Mouse (Mus musculus) right cerebral cortex, adult 2 months (tissue): ENCODE data around the gene E430018J23Rik.
A peak's percentile ranks its signal among the peaks of the same experiment; 100 is the strongest.
"Not testable (repeated sequence)": the region's sequence is repeated elsewhere in the genome, so short reads cannot be mapped to it uniquely, and the experiment has no call there.

Experiments used
- DNase-seq, 2 experiments: peaks; one replicate each; pipeline ENCODE4 v3.0.0; 2021 to 2022; ENCODE audit warnings: low spot score in 2 of 2

Gene E430018J23Rik

DNA sequence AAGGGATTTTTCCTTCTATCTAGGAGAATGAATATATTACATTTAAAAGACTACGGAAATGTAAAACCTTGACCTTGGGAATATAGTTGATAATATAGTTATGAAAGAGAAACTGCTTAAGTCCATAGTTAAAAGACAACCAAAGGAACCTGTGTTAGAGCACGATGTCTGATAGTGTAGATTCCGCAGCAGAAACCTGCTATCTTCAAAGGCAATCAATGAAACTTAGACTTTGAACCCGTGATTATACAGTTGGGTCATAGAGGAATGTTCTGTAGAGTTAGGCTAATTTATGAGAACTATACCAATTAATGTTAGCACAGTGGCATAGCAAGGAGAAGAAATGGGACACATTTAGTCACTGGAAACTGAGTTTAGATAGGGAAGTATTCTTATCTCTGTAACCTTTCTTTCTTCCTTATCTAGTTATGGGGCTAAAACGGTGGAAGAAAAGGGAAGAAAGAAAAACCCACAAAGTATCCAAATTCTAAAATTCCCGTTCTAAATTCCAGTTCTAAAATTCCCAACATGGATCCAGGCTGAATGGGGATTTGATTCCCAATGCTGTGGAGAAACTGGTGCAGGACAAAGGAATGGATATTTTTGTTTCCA, 15.0 kb downstream of the E430018J23Rik start:
- DNase-seq: no peak

DNA sequence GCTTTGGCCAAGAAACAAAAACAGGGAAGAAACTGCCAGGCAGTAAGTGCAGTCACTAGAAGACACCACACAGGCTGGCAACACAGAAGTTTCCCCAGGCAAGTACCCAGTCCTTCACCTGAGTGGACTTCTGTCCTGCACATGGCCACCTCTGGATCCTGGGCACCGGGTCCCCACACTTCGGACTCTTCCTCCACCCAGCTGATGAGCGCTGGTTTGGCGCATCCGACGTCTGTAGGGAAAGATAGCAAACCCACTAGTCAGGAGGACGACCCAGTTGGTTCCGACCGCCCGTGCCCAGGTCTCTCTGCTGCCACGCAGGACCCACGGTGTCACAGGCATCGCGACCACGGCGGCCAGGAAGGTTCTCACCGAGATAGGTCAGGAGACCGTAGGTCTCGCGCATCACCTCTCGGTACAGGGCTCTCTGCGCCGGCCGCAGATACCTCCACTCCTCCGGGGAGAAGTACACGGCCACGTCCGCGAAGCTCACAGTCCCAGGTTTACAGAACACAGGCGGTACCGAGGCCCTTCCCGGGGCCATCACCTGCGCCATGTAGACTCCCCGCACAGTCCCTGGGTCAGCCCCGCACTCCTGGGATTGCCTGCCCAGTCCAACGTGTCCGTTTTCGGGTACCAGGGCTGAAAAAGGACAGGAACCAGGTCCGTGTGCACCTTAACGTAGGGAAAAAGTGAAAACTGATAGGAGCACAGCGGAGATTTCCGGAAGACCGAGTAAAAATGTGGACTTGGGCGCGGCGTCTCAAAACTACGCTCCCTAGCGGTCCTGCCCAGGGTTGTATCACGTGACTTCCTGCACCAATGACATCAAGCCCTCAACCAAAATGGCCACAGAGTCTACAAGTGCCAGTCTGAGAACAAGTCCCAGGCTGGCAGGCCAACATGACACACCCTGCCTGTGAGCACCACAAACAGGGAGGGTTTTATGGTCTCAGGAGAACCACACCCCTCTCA, 17.9 kb downstream of the E430018J23Rik start, which contains the start of gene Zfp747:
Gene Zfp747 (minus strand): TSS at position 780 of the 975 bp plus-strand sequence.
- peak; percentile 95 to 96 for DNase-seq

DNA sequence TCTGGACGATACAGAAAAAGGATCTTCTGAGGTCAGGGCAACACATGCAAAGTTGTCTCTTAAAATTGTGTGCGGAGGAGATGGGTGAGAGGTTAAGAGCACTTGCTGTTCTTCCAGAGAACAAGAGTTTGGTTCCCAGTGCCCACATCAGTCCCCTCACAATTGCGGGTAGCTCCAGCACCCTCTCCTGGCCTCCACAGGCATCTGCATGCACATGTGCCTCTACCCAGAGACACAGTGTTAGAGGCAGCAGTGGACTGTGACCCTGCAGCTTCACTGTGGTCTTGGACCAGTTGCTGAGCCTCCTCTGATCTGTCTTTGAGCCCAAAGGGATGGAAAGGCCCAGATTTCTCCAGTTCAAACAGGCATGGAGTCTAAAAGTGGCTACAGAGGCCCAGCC, 21.6 kb downstream of the E430018J23Rik start:
- not testable (repeated sequence) for DNase-seq

DNA sequence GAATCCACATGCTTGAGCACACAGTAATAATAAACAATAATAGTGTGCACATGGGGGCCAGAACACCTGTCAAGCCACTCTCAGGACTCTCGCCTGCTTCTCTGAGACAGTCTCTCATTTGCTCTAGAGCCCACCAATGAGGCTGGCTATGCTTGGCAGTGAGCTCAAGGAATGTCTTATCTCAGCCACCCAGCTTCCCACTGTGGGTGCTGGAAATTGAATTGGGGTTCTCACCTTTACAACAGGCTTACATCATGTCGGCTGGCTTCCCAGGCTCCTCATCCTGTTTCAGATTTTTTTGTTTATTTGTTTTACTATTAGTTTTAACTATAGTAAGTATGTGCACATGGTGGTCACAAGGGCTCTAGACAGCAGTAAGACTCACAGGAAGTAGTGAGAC, 22.2 kb downstream of the E430018J23Rik start:
- DNase-seq: no peak

DNA sequence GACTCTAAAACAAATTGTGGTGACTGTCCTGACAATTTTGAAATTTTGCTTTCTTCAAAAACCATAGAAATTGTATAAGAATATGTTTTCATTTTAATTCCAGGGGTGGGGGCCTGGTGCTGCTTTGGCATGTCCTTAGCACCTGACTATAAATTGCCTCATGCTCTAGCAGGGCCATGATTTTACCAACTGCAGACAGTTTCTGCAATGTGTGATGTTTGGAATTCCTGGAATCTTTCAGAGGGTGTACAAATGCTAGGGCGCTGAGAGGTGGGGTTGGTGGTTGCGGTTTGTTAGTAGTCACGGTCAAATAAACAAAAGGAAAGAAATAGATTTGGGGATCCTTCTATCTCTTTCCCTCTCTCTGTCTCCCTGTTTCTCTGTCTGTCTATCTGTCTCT, 27.2 kb downstream of the E430018J23Rik start:
- no peak for DNase-seq

DNA sequence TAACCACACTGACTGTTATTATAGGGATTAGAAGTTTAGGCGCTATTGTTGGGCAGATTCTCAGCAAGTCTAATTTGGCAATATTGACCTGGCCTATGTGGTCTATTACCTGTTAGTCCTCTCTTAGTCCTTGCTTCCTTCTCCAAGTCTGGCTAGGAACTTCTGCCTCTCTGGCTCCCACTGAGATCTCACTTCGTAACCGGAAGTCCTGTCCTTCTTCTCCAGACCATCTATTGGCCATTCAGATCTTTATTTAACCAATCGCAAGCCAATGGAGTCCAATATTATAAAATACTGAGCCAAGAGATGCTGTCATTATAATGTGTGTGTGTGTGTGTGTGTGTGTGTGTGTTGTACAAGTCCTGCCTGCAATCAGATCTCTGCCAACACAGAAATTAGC, 29.3 kb downstream of the E430018J23Rik start:
- DNase-seq: no peak

DNA sequence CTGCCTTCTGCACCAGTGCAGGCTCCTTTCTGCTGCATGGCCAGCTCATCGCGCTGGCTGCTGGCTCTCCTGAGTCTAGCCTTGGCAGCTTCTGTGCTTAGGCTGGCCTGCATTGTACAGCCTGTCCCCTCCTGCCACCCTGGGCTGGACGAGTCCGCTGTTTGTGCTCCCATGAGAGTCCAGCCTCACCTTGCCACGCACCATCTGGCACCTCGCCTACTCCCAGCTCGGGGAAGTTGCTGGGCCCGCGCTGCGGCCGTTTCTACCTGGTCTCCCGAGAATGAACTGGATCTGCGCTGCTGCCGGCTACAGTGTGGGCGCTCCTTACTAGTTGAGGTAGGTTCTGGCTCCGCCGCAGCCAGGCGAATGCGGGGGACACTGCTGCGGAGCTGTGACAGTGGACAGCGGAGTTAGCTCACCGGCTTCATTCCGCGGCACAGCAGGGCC, 29.9 kb downstream of the E430018J23Rik start:
- peak in 1 of 2 experiments; percentile 33 for DNase-seq

DNA sequence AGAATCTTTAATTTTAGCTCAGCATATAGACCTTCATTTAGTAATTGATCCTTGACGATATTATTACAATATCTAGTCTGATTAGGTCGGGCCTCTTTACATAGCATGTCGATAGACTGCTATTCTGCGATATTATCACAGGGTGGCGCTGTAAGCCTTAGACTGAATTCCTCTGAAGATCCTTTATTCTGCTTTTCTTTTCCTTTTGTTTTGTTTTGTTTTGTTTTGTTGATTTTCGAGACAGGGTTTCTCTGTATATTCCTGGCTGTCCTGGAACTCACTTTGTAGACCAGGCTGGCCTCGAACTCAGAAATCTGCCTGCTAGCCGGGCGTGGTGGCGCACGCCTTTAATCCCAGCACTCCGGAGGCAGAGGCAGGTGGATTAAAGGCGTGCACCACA, 31.0 kb downstream of the E430018J23Rik start:
- DNase-seq: not testable (repeated sequence)

DNA sequence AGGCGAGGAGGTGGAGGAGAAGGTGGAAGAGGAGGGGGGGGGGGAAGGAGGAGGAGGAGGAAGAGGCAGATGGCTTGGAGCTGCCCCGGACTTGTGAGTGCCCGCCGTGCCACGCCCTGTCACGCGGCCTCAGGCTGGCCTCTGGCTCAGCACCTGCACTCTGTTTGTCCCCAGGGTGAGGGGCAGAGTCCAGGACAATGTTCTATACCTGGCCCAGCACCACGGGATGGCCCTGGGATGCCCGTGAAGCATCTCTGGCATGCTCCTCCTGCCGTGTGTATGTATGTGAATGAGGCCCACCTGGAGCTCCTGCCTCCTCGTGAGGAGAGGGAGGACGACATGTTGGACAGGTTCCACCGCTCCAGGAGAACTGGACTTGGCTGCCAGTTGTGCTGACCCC, 32.0 kb downstream of the E430018J23Rik start:
- DNase-seq: no peak

DNA sequence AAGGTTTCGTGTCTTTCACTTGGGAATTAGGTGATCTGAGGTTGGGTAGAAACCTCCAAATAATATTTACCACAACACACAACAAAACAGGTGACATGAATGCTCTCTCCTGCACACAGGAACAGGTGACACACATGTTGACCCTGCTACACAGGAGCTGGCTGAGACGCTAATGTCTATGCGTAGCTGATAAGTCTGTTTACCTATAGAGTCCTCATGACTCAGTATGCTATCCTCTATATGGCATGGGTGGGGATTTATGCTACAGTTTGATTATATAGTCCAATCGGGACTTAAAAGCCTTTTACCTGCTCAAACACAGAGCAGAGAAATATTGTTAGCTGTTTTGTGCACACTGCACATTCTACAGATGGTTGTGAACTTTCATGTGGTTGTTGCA, 33.2 kb downstream of the E430018J23Rik start:
- no peak for DNase-seq

DNA sequence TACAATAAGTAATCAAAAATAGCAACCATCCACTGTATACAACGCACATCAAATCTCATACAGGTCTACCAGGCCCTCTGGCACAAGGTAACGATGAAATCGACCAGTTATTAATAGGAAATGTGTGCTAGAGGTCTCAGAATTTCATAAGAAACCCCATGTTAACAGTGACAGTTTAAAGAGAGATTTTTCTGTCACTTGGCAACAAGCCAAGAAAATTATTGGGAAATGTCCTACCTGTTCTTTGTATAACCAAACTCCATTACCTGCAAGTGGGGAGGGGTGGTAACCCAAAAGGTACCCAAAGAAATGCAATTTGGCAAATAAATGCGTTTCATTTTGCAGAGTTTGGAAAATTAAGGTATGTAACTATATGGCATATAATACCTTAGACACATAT, 35.0 kb downstream of the E430018J23Rik start:
- DNase-seq: no peak

DNA sequence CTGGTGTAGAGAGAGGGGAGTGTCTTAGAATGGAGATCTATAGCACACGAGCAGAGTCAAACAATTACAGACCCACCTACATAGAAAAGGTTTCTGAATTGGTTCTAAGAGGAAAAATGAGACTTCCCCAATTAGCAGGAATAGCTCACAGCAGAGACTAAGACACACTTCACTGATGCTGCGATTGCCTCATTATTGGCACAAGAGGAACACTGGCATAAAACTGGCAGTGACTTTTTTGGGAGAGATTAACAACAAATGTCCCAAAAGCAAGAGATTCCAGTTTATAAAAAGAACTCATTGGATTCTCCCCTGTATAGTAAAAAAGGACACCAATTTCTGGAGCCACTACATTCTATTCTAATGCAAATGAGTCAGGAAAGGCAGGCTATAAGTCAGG, 35.6 kb downstream of the E430018J23Rik start:
- DNase-seq: no peak

DNA sequence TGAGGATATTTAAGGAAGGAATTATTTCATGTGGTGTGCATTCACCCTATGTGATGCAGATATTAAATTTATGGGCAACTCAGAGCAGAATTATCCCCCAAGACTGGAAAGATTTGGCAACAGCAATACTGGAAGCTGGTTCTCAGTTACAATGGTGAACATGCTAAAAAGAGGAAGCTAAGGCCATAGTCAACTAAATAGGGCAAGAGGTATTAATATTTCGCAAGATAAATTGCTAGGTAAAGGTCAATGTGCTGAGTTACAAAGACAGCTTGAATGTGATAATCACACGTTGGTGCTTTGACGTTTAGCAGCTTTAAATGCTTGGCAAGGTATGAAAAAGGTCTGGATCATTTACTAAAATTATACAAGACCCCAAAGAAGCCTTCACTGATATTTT, 37.6 kb downstream of the E430018J23Rik start:
- DNase-seq: no peak

DNA sequence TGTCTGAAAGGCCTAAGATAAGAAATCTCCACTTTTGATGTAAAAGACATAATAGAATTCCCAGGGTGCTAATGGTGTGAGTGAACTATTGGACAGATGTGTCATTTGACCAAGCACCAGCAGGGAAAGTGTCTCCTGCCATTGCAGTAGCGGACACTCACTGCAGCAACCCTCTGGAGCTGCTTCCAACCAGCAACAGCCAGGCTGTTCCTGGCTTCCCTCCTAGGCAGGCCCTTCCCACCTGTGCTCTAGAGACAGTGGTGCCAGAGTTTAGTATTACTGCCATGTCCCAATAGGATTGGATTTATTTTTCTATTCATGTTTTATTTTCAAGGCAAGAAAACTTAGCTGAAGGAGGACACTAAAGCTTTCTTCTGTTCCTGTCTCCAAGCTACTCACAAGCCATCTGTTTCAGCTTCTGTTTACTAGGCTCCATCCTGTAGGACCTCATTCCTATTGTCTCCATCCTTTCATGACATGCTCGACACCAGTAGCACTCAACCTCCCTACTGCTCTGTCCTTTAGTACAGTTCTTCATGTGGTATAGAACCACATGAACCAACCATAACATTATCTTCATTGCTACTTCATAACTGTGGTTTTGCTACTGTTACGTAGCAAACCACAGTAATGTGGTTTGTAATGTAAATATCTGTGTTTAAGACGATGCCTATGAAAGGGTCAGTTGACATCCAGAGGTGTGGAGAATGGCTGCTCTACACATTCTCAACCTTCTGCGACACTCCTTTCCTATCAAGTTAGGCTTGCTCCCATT, 42.0 kb downstream of the E430018J23Rik start:
- DNase-seq: no peak

DNA sequence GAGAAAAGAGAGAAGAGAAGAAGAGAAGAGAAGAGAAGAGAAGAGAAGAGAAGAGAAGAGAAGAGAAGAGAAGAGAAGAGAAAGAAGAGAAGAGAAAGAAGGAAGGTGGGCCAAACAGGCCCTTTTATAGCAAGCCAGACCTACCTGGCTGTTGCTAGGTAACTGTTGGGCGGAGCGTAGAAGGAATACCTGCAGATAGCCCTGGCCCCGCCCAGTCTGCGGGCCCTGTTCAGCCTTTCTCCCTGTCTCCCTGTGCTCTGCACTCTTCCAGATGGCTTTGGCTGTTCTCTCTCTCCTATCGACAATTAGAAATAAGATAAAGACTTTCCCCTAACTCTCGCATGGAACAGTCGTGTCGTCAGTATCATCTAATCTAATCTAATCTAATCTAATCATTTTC, 46.8 kb downstream of the E430018J23Rik start:
- no peak for DNase-seq

DNA sequence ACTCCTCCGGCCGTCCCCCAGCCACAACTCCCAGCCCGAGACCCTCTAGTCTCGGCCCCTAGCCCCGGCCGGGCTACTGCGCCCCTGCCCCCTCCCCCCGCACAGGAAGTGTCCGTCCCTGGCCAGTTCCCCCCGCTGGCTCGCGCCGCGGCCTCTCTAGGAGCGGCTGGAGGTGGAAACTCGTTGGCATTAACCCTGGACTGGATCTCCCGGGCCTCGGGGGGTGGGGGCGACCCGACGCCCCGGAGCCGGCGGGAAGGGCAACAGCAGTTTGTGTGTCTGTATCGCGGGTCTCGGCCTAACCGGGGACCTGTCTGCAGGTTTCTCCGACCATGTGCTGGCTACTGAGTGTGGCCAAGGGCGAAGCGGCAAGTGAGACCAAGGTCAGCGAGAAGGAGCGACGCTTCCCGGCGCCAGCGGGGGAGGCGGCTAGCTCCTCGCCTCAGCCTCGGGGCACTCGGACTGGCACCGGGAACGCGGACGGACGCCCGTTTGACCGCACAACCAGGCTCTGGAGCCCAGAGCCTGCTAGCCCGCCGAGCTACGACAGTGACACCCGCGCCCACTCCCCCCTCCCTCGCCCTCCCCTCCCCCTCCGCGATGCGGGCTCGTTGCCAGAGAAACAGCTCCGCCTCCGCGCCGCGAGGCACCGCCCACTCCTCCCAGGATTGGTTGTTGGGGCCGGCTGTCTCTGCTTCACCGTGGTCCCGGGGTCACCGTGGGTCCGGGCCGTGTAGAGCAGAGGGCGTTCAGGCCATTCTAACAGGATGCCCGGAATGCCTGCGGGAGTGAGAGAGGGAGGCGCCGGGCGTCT, 47.7 kb downstream of the E430018J23Rik start, which contains the start of gene Zfp768:
Gene Zfp768 (minus strand): TSS at position 78 of the 814 bp plus-strand sequence.
- DNase-seq: peak; percentile 82 to 83

DNA sequence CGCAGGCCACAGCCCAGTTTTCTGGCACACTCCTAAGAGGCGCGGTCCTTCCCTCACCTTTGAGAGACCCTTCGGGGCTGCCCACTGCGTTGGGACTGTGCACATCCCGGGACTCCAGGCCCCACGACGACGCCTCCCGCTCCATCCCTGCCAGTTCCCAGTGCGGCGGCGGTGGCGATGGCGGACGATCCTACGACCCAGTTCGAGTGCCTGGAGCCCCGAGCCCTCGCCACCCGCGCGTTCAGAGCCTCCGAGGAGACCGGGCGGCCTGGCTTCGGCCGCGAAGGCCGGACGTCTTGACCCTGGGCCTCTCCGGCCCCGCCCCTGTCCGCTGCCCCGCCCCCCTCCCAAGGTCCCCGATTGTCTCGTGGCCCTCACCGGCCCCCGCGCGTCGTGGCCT, 48.3 kb downstream of the E430018J23Rik start:
- DNase-seq: peak in 1 of 2 experiments; percentile 44

DNA sequence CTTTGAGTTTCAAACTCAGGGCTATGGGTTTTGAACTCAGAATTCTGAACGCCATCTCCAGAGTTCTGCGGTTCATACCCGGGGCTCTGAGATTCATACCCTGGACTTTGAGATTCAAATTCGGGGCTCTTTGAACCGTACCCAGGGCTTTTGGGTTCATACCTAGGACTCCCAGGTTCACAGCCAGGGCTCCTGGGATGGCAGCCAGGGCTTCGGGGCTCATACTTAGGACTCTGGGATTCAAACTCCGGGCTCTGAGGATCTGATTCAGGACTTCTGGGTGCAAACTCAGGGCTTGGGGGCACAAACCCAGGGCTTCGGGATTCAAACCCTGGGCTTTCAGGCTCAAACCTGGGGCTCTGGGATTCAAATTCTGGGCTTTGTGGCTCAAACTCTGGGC, 49.1 kb downstream of the E430018J23Rik start:
- no peak for DNase-seq

DNA sequence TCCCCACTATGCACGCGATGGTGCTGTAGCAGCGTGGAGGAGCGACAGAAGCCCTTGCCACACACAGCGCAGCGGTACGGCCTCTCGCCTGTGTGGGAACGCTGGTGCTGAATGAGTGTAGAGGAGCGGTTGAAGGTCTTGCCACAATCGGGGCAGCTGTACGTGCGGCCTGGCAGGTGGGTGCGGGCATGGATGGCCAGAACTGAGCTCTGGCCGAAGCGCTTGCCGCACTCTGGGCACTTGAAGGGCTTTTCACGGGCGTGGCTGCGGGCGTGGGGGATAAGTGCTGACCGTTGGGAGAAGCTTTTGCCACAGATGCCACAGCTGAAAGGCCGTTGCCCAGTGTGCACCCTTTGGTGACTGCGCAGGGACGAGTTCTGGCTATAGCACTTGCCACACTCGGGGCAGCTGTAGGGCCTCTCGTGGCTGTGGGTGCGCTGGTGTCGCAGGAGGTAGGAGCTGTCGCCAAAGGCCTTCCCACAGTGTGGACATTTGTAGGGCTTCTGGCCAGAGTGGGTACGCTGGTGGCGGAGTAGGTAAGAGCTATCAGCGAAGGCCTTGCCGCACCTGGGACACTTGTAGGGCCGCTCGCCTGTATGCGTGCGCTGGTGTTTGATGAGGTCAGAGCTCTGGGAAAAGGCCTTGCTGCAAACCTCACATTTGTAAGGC, 49.9 kb downstream of the E430018J23Rik start:
- DNase-seq: no peak

DNA sequence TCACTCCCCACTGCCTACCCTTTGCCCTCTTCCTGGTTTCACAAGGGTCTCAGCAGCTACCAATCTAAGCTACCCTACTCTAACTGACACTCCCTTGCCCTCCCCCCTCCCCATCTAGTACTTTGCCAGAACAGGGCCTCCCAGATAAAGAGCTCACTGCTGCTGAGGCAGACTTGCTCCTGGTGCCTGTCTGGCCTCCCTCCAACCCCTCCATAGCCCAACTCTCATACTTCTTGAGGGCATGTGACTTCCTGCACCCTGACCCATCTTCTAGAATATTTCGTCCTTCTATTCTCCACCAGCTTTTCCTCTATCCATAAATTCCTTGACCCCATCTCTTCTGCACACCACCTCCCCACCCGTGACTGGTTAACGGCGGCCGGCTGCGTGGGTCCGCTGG, 50.5 kb downstream of the E430018J23Rik start:
- DNase-seq: no peak
